Mouse (Mus musculus): ENCODE measurements at regions not wholly inside any gene's neighbourhood (a gene's known extent, or its start where the extent isn't known, plus 50 kb on each side); places are given as distances from the start of the nearest gene placed in this dataset.

- ATAC-seq (replicated peaks; ENCODE audit: low read depth, poor library complexity, severe bottlenecking), result no peak
Observed at GRCm38 (mm10) chr12:106676566-106676965, 666.5 kb downstream of the Vrk1 start.

- no peak for ATAC-seq (replicated peaks; ENCODE audit: low read depth, poor library complexity, severe bottlenecking)
Observed at GRCm38 (mm10) chr12:106685986-106686385, 676.0 kb downstream of the Vrk1 start.

GRCm38 (mm10) chr12:106687751-106688150 lies 677.7 kb downstream of the Vrk1 start:
- no peak for ATAC-seq (replicated peaks; ENCODE audit: low read depth, poor library complexity, severe bottlenecking)

GRCm38 (mm10) chr12:106688156-106688740 lies 678.2 kb downstream of the Vrk1 start:
- no peak for ATAC-seq (replicated peaks; ENCODE audit: low read depth, poor library complexity, severe bottlenecking)

- no peak for ATAC-seq (replicated peaks; ENCODE audit: low read depth, poor library complexity, severe bottlenecking)
Observed at GRCm38 (mm10) chr12:106702958-106703357, 692.9 kb downstream of the Vrk1 start.

- ATAC-seq (replicated peaks; ENCODE audit: low read depth, poor library complexity, severe bottlenecking), result no peak
Observed at GRCm38 (mm10) chr12:106721271-106722009, 711.4 kb downstream of the Vrk1 start.

GRCm38 (mm10) chr12:106722010-106722362 lies 712.0 kb downstream of the Vrk1 start:
- ATAC-seq (replicated peaks; ENCODE audit: low read depth, poor library complexity, severe bottlenecking), result no peak

GRCm38 (mm10) chr12:106722761-106723160 lies 712.7 kb downstream of the Vrk1 start:
- no peak for ATAC-seq (replicated peaks; ENCODE audit: low read depth, poor library complexity, severe bottlenecking)

- no peak for ATAC-seq (replicated peaks; ENCODE audit: low read depth, poor library complexity, severe bottlenecking)
Observed at GRCm38 (mm10) chr12:106726920-106727319, 716.9 kb downstream of the Vrk1 start.

- ATAC-seq (replicated peaks; ENCODE audit: low read depth, poor library complexity, severe bottlenecking), result no peak
Observed at GRCm38 (mm10) chr12:106727486-106727885, 717.5 kb downstream of the Vrk1 start.

GRCm38 (mm10) chr12:106729686-106730085 lies 719.7 kb downstream of the Vrk1 start:
- no peak for ATAC-seq (replicated peaks; ENCODE audit: low read depth, poor library complexity, severe bottlenecking)

- no peak for ATAC-seq (replicated peaks; ENCODE audit: low read depth, poor library complexity, severe bottlenecking)
Observed at GRCm38 (mm10) chr12:106732108-106732857, 722.3 kb downstream of the Vrk1 start.

GRCm38 (mm10) chr12:106748765-106749164 lies 738.7 kb downstream of the Vrk1 start:
- ATAC-seq (replicated peaks; ENCODE audit: low read depth, poor library complexity, severe bottlenecking), result no peak

GRCm38 (mm10) chr12:106763552-106763951 lies 724.9 kb upstream of the 3110018I06Rik start:
- ATAC-seq (replicated peaks; ENCODE audit: low read depth, poor library complexity, severe bottlenecking), result no peak

- ATAC-seq (replicated peaks; ENCODE audit: low read depth, poor library complexity, severe bottlenecking), result no peak
Observed at GRCm38 (mm10) chr12:106764516-106764915, 723.9 kb upstream of the 3110018I06Rik start.

GRCm38 (mm10) chr12:106773536-106773935 lies 714.9 kb upstream of the 3110018I06Rik start:
- ATAC-seq (replicated peaks; ENCODE audit: low read depth, poor library complexity, severe bottlenecking), result no peak

GRCm38 (mm10) chr12:106796596-106796995 lies 691.8 kb upstream of the 3110018I06Rik start:
- ATAC-seq (replicated peaks; ENCODE audit: low read depth, poor library complexity, severe bottlenecking), result no peak

- ATAC-seq (replicated peaks; ENCODE audit: low read depth, poor library complexity, severe bottlenecking), result no peak
Observed at GRCm38 (mm10) chr12:106819736-106820135, 668.7 kb upstream of the 3110018I06Rik start.

- ATAC-seq (replicated peaks; ENCODE audit: low read depth, poor library complexity, severe bottlenecking), result no peak
Observed at GRCm38 (mm10) chr12:106822311-106822710, 666.1 kb upstream of the 3110018I06Rik start.

- ATAC-seq (replicated peaks; ENCODE audit: low read depth, poor library complexity, severe bottlenecking), result no peak
Observed at GRCm38 (mm10) chr12:106828542-106828941, 659.9 kb upstream of the 3110018I06Rik start.

GRCm38 (mm10) chr12:106829323-106829722 lies 659.1 kb upstream of the 3110018I06Rik start:
- no peak for ATAC-seq (replicated peaks; ENCODE audit: low read depth, poor library complexity, severe bottlenecking)

Measured in common myeloid progenitor, adult 5-6 weeks (primary cell).